Mouse (Mus musculus) embryo, embryonic 11.5 days (tissue): ENCODE measurements at regions not wholly inside any gene's neighbourhood (a gene's known extent, or its start where the extent isn't known, plus 50 kb on each side); places are given as distances from the start of the nearest gene placed in this dataset.

Experiments used
- DNase-seq: peaks from one replicate; pipeline ENCODE4 v3.0.0-alpha.2; 2012; ENCODE audit warnings: low read depth, low spot score

DNA sequence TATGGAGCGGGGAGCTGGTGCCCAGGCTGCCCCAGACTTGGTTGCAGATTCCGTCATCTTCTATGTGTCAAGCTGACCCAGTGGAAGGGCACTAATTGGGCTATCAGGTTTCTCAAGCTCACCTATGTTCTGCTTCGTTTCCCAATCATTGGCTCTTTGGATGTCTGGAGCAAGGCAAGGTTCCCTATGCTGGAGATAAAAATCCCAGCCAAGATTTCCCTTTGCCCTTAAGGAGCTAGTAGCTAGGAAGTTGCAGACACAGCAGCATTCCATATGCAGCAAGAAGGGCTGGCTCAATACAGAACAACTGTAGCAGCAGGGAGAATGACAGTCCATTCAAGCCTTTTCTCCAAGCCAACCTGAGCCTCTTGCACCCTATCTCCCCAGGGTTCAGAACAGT is 159.2 kb upstream of the Zfp706 start:
- no peak for DNase-seq

DNA sequence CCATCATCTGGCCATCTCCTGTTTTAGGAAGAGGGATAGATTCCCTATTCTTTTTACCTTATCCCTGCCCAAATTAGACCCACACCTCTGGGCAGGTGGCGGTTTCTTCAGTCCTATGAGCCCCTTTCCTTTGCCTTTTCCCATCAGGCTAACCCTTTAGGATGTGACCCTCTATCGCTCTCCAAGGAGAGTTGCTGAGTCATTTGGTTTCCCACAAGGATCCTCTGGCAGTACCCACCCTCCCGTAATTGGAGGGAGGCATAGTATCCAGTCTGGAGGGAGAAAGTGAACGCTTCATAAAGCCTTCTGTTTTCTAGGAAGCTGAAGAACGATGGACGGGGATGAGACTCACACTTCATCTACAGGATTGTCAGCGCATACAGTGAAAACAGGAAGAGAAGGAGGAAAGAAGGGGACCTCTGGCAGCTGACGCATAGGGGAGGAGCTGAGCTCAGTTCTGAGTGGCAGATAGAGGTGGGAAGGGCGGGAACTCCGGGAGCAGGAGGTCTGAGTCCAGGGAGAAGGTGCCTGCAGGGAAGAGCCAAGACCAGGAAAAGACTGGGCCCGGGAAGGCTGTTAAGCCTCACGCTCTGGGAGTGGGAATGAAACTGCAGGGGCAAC is 158.4 kb upstream of the Zfp706 start:
- no peak for DNase-seq

DNA sequence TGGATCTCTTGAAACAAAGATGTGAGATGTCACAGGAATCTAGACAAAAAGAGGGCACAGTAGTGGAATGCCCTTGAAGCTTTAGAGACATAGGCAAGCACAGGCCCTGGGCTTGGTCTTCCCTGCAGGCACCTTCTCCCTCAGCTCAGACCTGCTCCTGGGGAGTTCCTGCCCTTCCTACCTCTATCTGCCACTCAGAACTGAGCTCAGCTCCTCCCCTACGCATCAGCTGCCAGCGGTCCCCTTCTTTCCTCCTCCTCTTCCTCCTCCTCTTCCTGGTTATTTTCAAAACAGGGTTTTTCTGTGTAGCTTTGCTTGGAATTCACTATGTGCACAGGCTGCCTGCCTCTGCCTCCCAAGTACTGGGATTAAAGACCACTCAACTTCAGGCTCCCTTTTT is 157.6 kb upstream of the Zfp706 start:
- no peak for DNase-seq

DNA sequence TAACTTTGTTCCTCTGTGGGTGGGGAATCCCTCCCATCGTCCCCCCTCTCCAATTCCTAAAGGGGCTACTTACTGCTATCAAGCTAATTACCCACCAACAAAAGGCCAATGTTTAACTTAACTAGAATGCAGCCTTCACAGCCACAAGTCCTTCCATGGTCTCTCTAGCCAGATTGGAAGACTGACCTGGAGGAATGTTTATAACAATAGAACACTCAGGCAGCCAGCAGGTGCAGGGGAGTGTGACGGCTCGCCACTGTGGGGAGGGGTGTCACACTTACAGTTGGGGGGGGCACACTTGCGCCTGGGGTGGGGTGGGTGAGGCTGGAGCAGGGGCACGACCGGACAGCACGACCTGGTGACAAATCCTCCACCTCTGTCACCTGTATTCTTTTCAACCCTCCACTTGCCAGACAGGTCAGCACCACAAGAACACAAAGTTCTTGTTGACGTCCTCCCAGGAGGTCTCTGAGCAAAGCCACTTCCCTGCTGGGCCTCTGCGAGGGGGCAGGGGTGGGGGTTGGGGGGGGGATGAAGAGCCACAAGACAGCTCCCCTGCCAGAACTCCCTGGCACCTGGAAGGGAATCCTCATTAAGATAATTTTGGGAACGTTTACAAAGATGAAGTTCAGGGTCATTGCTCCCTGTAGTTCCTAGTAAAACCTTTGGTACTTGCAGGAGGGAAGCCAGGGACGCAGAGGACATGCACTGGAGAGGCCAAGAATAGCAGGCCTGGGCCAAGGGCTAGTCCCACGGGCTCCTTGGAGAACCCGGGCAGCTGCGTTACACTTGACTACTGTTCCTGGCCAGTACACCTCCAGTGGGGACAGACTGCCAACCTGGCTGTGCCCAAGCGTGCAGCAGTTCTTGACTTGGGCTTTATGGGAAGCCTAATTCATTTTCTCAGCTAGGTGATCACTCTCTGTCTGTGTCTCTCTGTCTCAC is 156.9 kb upstream of the Zfp706 start:
- DNase-seq = no peak

DNA sequence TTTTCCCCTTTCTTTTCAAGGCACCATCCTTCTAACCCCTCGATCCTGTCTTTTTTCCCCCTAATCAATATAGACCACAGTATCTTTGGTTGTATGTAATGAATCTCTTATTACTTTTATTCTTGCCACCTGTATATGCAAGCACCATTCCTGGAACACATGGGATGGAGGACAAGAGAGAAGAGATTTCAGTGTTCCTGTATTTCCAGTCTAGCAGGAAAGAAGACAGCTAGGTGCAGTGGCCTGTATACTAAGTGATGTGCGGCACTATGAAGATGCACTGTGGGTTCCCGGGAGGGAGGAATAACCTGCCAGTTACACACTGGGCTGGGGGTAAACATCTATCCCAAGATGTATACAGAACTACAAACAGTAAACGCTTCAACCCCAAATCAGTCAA is 152.4 kb upstream of the Zfp706 start:
- DNase-seq = no peak

DNA sequence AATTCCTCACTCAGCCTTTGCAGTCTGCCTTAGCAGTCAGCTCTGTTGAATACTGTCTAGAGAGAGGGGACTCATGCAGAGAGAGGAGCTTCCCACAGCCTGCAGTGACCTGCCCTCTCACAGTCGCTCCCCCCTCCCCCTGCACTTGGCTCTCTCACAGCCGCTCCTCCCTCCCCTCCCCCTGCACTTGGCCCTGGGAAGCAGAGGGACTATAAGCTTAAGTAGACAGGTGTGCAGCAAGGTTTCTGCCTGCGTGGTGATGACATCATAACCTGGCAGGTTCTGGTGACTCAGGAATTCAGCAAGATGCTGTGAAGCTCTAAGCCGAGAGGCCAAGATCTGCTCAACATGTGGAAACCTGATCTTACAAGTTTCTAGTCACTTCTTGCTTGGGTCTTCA is 151.8 kb upstream of the Zfp706 start:
- no peak for DNase-seq

DNA sequence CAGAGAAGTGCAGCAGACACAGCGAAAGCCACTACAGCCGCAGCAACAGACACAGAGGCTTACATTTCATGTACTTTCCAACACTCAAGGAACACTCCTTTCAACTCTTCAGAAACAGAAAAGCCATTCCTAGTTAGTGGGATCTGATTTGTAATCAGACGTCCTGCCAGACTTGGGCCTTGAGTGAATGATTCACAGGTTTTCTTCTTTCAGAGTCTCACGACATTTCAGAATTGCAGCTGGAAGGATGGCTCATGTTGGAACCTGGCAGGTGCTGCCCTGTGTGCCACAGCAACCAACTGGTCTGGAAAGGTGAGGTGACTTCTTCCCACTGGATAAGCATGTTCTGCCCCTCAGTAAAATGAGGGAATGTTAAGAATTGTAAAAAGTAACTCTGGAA is 149.8 kb upstream of the Zfp706 start:
- DNase-seq = no peak

DNA sequence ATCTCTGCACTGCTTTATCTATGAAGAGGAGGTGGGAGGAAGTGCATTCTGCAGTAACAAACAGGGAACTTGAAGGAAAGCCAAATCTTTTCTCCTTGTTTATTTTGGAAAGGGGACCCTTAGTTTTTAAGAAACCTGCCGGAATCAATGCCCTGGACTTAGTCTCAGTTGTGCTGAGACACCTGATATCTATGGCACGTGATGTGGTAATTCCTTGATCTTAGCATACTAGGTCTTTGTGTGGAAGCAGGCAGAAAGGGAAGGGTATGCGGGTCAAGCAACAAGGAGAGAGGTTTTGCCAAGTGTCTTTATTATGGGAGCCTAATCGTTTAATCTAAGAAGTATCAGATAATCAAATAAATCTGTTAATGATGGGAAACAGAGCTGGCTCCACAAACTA is 147.4 kb upstream of the Zfp706 start:
- no peak for DNase-seq

DNA sequence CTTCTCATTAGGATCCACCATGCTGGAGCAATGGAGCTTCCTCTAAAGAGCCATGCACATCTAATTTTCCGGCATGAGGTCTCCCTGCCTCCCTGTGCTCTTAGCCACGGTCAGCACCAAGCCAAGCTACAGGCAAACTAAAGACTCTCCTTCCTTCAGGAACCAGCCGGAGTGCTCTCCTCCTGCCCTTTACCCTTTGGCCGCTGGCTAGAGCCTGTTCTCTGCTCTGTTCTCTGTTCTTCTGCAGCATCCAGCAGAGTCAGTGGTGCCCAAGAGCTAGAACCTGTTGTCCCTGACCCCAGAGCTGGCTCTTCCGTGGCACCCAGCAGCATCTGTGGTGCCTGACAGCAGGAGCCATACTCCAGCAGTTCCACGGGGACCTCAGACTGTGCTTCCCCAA is 145.6 kb upstream of the Zfp706 start:
- no peak for DNase-seq

DNA sequence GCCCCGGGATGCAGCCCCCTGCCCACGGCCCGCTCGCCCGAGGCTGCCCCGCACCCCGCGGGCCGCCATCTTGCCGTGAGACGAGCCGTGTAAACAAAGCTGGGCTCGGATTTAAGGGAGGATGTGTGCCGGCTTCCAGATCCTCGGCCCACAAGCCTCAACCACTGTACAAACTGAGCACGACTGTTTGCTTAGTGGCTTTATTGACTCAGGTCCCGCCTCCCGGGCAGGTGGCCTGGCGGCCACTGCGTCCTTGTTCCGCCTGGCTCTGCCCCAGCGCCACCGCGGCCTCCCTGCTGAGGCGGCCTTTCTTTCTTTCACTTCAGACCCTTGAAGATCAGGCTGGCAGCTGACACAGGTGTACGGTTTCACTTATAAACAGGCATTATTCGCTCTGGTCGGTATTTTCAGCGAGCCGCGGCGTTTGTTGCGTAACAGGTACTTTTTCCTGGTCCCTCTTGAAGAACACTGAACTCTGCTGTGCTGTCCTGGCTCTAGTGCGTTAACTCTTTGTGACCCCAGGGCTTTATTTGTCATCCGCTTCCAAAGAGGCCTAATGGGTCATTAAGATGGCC is 128.1 kb upstream of the Zfp706 start:
- DNase-seq = peak; percentile 37

DNA sequence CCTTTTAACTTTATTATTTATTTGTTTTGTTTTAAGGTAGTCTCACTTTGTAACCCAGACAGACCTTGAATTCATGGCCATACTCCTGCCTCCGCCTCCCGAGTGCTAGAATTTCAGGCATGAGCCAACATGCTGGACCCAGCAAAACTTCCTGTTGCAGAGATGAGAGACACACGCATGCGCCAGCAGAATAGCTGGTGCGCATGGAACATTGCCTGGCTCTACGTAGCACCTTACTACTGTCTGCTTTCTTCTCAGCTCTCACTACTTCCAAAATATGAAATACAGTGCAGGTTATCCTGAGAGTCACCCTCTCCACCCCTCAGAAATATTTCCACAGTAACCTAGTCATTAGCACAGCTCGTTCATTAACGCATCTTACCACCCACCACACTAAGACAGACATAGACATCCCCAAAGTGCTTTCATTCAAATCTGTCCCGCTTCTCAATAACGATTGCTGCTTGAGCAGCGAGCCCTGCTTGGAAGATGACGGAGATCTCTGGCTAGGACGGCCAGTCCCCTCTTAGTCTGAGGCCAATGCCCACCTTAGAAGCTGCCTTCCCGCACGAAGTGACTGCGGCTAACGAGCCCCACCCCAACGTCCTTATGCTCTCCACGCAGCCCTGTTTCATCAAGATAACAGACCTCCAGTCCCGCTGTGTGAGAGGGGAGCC is 127.5 kb upstream of the Zfp706 start:
- DNase-seq = no peak

DNA sequence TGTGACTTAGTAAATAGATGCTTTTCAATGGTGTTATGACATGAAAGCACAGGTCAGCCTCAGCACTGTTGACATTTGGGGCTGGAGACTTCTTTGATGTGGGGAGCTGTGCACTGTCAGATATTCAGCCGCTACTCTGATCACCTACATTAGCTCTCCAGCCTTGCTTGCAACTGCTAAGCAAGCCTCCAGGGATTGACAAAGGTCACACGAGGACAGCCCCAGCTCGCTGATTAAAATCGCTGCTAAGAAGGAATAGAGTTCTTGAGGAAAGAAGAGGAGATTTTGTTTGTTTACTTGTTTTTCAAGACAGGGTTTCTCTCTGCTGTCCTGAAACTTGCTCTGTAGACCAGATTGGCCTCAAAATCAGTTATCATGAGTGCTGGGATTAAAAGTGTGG is 126.8 kb upstream of the Zfp706 start:
- DNase-seq = no peak

DNA sequence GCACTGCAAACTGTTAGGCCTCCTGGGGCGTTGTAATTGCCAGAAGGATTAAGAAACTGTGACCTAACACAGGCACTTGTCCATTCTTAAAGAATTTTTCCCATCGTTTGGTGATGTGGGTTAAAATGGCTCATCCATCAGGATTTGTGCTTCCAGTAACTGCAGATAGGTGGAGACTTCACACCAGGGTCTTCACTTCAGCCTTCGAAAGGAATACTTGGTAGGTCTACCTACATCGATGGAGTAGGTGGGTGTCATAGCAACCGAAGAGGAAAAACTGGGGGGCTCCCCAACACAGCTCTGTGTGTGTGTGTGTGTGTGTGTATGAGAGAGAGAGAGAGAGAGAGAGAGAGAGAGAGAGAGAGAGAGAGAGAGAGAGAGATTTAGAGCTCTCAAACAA is 126.3 kb upstream of the Zfp706 start:
- DNase-seq = no peak

DNA sequence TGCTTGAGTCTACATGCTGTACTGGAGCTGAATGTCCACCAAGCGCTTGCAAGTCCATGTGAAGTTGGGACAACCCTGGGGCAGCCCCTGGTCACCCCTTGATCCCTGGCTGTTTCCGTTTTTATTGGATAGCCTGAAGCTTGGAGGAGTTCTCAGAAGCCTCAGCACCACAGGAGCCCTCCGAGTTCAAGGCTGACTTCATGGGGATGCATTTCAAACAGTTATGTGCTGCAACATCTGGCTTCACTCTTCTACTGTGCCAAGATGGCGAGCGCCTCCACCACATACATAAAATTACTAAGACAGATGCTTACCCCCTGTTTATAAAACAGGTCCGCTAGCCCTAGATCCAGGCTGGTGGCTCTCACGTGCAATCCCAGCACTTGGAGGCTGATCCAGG is 120.1 kb upstream of the Zfp706 start:
- no peak for DNase-seq

DNA sequence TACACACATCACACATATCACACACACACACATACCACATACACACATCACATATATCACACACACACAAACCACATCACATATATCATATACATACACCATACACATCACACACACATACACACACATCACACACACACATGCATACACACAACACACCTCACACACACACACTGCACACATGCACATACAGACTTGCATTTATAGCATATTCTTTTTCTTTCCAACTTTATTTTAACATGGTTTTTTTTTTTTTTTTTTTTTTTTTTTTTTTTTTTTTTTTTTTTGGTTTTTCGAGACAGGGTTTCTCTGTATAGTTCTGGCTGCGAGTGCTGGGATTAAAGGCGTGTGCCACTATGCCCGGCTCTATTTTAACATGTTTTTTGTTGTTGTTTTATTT is 119.6 kb upstream of the Zfp706 start:
- no peak for DNase-seq

DNA sequence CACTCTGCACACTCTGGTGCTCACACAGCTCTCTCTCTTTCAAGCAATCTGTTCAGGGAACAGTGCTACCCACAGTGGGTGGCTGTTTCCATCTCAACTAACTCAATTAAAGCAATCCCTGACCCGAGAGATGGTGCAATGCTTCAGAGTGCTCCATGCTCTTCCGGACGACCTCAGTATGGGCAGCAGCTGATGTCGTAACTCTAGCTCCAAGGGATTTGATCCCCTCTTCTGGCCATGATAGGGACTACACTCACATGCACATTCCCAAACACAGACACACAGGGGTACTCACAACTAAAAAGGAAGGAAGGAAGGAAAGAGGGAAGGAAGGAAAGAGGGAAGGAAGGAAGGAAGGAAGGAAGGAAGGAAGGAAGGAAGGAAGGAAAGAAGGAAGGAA is 118.2 kb upstream of the Zfp706 start:
- no peak for DNase-seq

DNA sequence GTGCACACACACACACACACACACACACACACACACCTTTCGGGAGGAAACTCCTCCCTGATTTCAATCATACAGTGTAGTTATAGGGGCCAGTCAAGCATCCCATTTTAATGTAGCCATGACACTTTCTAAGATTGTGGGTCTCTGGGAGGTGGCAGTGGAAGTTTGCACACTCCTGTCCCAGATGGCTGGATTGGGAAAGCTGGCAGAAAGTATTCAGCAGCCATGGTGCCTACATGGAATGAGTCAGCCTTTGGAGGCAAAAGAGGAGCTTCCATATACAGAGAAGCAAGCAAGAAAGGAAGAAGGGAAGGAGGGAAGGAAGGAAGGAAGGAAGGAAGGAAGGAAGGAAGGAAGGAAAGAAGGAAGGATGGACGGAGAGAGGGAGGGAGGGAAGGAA is 117.4 kb upstream of the Zfp706 start:
- no peak for DNase-seq

DNA sequence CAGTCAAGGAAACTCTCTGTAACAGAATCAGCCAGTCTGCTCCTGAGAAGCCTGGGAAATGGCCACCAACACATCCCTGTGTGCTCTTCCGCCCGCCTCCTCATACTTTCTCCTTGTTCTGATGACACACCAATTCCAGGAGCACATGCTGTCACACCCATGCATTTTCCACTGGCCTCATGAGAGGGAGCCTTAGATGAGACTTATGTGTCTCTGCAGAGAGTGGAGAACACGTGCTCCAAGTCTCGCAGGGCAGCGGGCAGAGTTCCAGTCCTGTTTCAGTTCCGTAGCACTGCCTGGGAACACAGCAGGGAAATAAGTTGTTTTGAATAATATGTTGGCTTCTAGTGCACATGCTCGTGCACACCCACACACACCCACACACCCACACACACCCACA is 116.7 kb upstream of the Zfp706 start:
- no peak for DNase-seq

DNA sequence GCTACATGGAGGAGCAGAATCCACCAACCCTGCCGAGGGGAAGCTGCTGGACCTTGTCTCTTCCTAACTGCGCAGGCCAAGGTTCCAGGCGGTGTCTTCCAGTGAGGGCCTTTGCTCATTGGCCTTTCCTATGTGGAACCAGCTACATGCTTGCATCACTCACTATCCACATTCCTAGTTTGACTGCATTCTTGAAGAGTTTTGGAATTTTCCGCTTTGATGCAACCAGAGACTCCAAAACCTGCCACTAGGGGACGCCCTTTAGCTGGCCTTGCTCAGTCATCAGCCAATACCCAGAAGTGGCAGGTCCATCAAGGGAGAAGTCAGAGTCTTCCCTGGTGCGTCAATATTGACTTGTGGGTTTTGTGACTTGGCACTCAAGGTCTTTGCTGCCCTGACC is 112.8 kb upstream of the Zfp706 start:
- DNase-seq = peak; percentile 72

DNA sequence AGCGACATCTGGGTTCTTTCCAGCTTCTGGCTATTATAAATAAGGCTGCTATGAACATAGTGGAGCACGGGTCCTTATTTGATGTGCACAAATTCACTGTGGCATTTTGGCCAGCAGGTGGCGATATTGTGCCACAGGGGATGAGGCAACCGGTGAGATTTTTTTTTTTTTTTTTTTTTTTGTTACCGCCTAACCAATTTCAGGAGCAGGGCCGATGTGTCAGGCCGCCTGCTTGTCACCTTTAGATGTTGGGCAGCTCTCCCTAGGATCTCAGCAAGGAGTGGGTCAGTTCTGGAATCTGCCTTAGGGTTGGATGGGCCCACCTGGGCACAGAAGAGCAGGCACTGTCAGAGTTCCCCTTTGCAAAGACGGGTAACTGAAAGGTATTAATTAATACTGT is 106.5 kb upstream of the Zfp706 start:
- DNase-seq = peak; percentile 77

DNA sequence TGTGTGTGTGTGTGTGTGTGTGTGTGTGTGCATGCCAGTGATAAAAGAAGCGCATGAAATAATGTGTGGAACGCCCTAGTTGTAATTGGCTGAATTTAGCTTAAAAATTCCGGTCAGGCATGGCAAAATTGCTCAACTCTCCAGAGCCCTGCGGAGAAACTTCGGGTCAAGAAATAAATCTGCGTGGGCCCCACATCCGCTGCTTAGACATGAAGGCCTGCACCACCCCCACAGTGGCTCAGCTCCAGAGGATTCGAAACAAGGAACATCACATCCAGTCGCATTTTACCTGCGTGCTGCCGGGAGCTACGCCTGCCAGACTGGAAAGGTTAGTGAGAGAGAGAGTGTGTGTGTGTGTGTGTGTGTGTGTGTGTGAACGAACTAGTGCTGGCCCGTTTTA is 102.9 kb upstream of the Zfp706 start:
- DNase-seq = no peak

DNA sequence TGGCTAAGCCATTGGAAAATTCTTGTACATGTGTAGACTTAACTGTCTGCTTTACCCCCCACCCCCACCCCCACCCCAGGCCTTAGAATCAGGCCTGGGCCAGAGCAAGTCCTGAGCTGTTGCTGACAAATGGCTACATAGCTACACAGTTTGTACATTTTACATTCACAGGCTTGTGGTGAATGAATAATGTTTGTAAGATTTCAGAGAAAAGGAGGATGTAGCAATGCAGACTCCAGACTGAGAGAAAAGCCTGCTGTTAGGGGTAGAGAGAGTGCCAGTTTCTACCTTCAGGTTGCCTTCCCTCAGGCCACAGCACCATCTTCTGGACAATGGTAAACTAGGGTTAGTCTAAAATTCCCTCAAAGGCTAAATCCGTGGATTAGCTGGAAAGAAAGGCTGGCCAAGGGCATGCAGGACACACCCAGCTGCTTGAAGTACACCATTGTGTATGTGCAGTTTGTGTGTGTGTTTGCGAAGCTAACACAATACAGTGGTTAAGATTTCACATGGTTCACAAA is 94.5 kb upstream of the Zfp706 start:
- DNase-seq = no peak
